Mouse (Mus musculus): ENCODE data around the gene Hoxa6.

Gene Hoxa6

GRCm38 (mm10) chr6:52228475-52229465, 20.2 kb upstream of the Hoxa6 start:
- DNase-seq (ENCODE audit: low read depth, low spot score) = no peak

GRCm38 (mm10) chr6:52227470-52228222, 19.1 kb upstream of the Hoxa6 start:
- no peak for DNase-seq (ENCODE audit: low read depth, low spot score)

GRCm38 (mm10) chr6:52226569-52227257, 18.2 kb upstream of the Hoxa6 start:
- DNase-seq (ENCODE audit: low read depth, low spot score) = no peak

GRCm38 (mm10) chr6:52225612-52226568, 17.4 kb upstream of the Hoxa6 start:
- DNase-seq (ENCODE audit: low read depth, low spot score) = peak; percentile 90

GRCm38 (mm10) chr6:52224895-52225611, 16.5 kb upstream of the Hoxa6 start:
- no peak for DNase-seq (ENCODE audit: low read depth, low spot score)

- no peak for DNase-seq (ENCODE audit: low read depth, low spot score)
These were observed 15.6 kb upstream of the Hoxa6 start for GRCm38 (mm10) chr6:52223939-52224760.

- no peak for DNase-seq (ENCODE audit: low read depth, low spot score)
These were observed 14.2 kb upstream of the Hoxa6 start for GRCm38 (mm10) chr6:52222729-52223128.

GRCm38 (mm10) chr6:52221993-52222685, 13.6 kb upstream of the Hoxa6 start:
- no peak for DNase-seq (ENCODE audit: low read depth, low spot score)

- DNase-seq (ENCODE audit: low read depth, low spot score) = peak; percentile 96
These were observed 12.9 kb upstream of the Hoxa6 start, which contains the start of gene Hoxa7 for GRCm38 (mm10) chr6:52221337-52221992. TSS of gene Hoxa7 (minus strand) at chr6:52221854.

- DNase-seq (ENCODE audit: low read depth, low spot score) = no peak
These were observed 12.4 kb upstream of the Hoxa6 start for GRCm38 (mm10) chr6:52220865-52221310.

- DNase-seq (ENCODE audit: low read depth, low spot score) = no peak
These were observed 11.7 kb upstream of the Hoxa6 start for GRCm38 (mm10) chr6:52220003-52220864.

GRCm38 (mm10) chr6:52219234-52219942, 10.9 kb upstream of the Hoxa6 start:
- DNase-seq (ENCODE audit: low read depth, low spot score) = no peak

- DNase-seq (ENCODE audit: low read depth, low spot score) = no peak
These were observed 10.2 kb upstream of the Hoxa6 start for GRCm38 (mm10) chr6:52218643-52219215.

GRCm38 (mm10) chr6:52217895-52218642, 9.5 kb upstream of the Hoxa6 start:
- no peak for DNase-seq (ENCODE audit: low read depth, low spot score)

GRCm38 (mm10) chr6:52217459-52217768, 8.9 kb upstream of the Hoxa6 start:
- peak; percentile 89 for DNase-seq (ENCODE audit: low read depth, low spot score)
